Mouse (Mus musculus) B cell, adult (primary cell): ENCODE data around the gene D930007J09Rik. TPM values are rescaled to one million over a fixed set of nuclear protein-coding genes. Genes with fewer than 3 reads are reported as not detected.

Experiments used
- total RNA-seq: library from RNA; stranded (reverse); gene quantifications from 4 replicates; pipeline ENCODE4 v1.2.4, GENCODE M21; 2023; ENCODE audit not compliant: inconsistent age

The D930007J09Rik gene
- not detected in 4 replicates for total RNA-seq

DNA sequence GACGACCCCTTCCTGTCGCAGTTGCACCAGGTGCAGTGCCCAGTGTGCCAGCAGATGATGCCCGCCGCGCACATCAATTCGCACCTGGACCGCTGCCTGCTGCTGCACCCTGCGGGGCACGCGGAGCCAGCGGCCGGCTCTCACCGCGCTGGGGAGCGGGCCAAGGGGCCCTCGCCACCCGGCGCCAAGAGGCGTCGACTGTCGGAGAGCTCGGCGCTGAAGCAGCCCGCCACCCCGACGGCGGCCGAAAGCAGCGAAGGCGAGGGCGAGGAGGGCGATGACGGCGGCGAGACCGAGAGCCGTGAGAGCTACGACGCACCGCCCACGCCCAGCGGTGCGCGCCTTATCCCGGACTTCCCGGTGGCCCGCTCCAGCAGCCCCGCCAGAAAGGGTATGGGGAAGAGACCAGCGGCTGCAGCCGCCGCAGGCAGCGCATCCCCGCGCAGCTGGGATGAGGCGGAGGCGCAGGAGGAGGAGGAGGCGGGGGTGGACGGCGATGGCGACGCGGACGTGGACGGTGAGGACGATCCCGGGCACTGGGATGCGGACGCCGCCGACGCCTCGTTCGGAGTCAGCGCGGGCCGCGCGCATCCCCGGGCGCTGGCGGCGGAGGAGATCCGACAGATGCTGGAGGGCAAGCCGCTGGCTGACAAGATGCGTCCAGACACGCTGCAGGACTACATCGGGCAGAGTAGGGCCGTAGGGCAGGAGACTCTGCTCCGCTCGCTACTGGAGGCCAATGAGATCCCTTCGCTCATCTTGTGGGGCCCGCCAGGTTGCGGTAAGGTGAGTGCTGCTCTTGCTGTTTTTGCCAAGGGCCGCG is at the start of gene D930007J09Rik:
Gene D930007J09Rik, minus strand, starts transcription at position 591 of the 823 bp plus-strand sequence.

DNA sequence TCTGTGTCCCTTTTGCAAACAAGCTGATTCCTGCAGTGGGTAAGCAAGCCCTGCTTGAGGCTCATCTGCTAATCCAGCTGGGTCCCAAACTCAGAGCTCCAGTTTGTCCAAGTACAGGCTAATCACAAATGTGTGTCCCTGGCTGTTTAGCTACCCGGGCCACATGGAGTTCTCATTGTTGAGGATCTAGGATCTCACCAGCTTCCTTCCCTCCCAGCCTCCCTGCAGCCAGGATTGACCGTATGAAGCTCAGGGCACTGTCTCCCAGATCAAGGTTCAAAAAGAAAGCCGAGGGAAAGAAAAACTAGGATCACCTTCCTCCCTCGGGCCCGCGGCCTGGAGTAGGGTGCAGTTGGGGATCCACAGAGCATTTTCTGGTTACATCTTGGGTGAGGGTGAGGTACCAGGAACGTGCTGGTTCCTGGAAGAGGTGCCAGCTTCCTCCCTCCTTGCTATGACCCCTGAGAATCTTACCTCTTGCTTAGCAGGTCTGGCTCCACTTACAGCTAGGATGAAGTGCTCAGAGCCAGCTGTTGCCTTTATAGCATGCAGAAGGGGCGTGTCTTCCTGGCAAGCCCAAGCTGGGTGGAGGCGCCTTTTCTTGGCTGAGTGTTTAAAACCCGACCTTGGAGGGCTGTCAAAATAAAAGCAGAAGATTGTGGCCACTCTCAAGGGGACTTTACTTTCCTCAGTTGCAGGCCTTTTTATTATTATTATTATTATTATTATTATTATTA is 48.2 kb upstream of the D930007J09Rik start, which contains the start of gene Serpinb1a:
Gene Serpinb1a, minus strand, starts transcription at position 518 of the 737 bp plus-strand sequence.

DNA sequence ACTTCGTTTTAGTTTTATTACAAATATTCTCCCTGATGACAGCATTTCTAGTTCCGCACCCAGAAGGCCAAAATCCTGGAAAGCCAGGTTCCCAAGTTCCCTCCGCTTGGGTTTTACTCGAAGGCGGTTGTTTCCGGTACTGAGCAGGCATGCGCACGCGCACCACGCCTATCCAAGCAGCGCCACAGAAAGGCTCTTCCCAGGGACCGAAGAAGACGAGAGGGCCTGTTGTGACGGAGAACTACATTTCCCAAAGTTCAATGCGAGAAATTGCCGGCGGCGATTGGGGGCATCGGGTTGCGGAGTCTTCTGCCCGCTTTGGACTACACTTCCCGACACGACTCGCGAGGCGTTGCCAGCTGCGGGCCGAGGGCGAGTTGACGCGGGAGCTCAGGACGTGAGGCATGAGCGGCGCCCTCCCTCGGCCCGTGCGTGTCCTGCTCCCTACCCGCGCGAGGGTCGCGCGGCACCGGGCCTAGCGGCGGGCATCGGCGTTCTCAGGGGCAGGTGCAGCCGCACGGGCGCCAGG is 892 bp downstream of the D930007J09Rik start, which contains the start of gene Wrnip1:
Gene Wrnip1, plus strand, starts transcription at position 346 of the 529 bp plus-strand sequence.

DNA sequence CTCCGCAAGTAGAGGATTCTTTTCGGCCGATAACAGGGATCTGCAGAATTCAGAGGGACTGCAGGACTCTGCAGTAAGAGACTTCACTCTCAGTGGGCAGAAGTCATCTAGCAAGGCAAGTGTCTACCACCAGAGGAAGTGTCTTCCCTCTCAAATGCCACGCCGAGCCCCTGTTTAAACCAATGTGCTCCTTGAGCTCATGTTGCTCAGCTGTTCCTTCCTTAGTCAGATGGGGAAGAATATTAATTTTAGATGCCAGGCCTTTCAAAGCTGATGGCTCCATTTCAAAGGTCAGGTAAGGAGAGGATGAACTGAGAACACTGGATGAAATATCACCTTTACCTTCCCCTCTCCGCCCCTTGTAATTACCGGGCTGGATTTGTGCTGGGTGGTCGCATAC is 18.8 kb downstream of the D930007J09Rik start, which contains the start of gene Mylk4:
Gene Mylk4, minus strand, starts transcription at position 139 of the 400 bp plus-strand sequence.

Other genes with a start within 250 kb of the D930007J09Rik start
- 0.12 to 0.13 TPM in 2 of 4 replicates, not detected in the others for gene Mylk4, start 18.9 kb downstream of the D930007J09Rik start, total RNA-seq
- 39.9 to 46.7 TPM (median 42.9 TPM) in 4 replicates for gene Wrnip1, start 811 bp downstream of the D930007J09Rik start, total RNA-seq
- 231 to 264 TPM (median 248 TPM) in 4 replicates for gene Serpinb1a, start 48.3 kb upstream of the D930007J09Rik start, total RNA-seq
- not detected in 4 replicates for gene Serpinb1c, start 95.4 kb upstream of the D930007J09Rik start, total RNA-seq
- 9.9 to 14.7 TPM (median 10.3 TPM) in 4 replicates for gene Serpinb6b, start 162.4 kb upstream of the D930007J09Rik start, total RNA-seq
- gene Serpinb9, start 200.4 kb upstream of the D930007J09Rik start, total RNA-seq, result 1.7 to 3.4 TPM (median 2.6 TPM) in 4 replicates
- 0.51 TPM in 1 of 4 replicates, not detected in the others for gene Serpinb9b, start 224.6 kb upstream of the D930007J09Rik start, total RNA-seq